Mouse (Mus musculus): ENCODE data around the gene Setd2.

- TF ChIP-seq TAL1 (IDR thresholded peaks at IDR 0.05; ENCODE audit: low read length): no peak
- no peak for TF ChIP-seq GATA1 (IDR thresholded peaks at IDR 0.05; ENCODE audit: low read length)
Observed at GRCm38 (mm10) chr9:110651931-110652722, 119.7 kb downstream of the Setd2 start.

Data from erythroblast, embryonic 14.5 days (primary cell).